Mouse (Mus musculus) CH12.LX (cell line): ENCODE measurements around the gene Ttc7.

Source experiments
- CTCF ChIP-seq, 2 experiments: IDR thresholded peaks in 1 of 2; conservative IDR thresholded peaks in 1 of 2; 2 replicates each; pipeline ENCODE4 v1.5.1; 2011 to 2012; ENCODE audit warnings: low read depth in 2 of 2, low read length in 2 of 2, improper control_type of control experiment in 1 of 2, inconsistent platforms in 1 of 2, mild to moderate bottlenecking in 1 of 2, moderate library complexity in 1 of 2
- EP300 ChIP-seq: IDR thresholded peaks from 2 replicates; pipeline ENCODE4 v1.6.1; 2011; ENCODE audit warnings: low read length, improper control_type of control experiment
- GABPA ChIP-seq: IDR thresholded peaks from 2 replicates; pipeline ENCODE4 v1.6.1; 2012; ENCODE audit warnings: low read depth, low read length, improper control_type of control experiment, inconsistent platforms; ENCODE audit not compliant: insufficient replicate concordance
- JUN ChIP-seq: IDR thresholded peaks from 2 replicates; pipeline ENCODE4 v1.6.1; 2011; ENCODE audit warnings: low read depth, mild to moderate bottlenecking, low read length, improper control_type of control experiment, moderate library complexity; ENCODE audit not compliant: insufficient read depth
- NELFE ChIP-seq: IDR thresholded peaks from 2 replicates; pipeline ENCODE4 v1.6.1; 2011; ENCODE audit warnings: low read depth, low read length, improper control_type of control experiment
- POLR2A ChIP-seq: IDR thresholded peaks from 2 replicates; pipeline ENCODE4 v1.6.1; 2011; ENCODE audit warnings: low read depth, mild to moderate bottlenecking, improper control_type of control experiment, low read length
- USF1 ChIP-seq: IDR thresholded peaks from 2 replicates; pipeline ENCODE4 v1.6.1; 2014; ENCODE audit warnings: low read depth, mild to moderate bottlenecking, inconsistent platforms, low read length, improper control_type of control experiment
- ZNF384 ChIP-seq: IDR thresholded peaks from 2 replicates; pipeline ENCODE4 v1.6.1; 2012; ENCODE audit warnings: low read depth, low read length, improper control_type of control experiment, inconsistent platforms

DNA sequence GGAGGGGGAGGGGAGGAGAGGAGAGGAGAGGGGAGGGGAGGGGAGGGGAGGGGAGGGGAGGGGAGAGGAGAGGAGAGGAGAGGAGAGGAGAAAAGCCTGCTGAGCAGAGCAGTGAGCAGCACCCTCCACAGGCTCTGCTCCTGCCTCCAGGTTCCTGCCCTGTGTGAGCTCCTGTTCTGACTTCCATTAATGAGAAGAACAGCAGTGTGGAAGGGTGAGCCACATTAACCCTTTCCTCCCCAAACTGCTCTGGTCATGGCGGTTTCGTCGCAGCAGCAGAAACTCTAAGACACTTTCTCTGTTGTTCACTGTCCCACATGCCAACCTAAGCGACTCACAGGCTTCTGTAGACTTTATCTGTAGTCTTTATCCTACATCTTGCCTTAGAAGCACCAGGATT is 124.0 kb downstream of the Ttc7 start:
- TF ChIP-seq GABPA = no peak
- no peak for TF ChIP-seq CTCF (conservative IDR thresholded peaks at IDR 0.05 in 1 of 2, IDR thresholded peaks at IDR 0.05 in 1 of 2; ENCODE audit: low read depth in 2 of 2, low read length in 2 of 2)
- no peak for TF ChIP-seq POLR2A
- no peak for TF ChIP-seq ZNF384
- no peak for TF ChIP-seq USF1
- no peak for TF ChIP-seq JUN
- TF ChIP-seq NELFE = no peak
- TF ChIP-seq EP300 = no peak
